Mouse (Mus musculus): ENCODE results near the gene Cnksr1.

Gene Cnksr1

GRCm38 (mm10) chr4:134252131-134252910, 14.1 kb upstream of the Cnksr1 start:
- no peak for DNase-seq

DNA sequence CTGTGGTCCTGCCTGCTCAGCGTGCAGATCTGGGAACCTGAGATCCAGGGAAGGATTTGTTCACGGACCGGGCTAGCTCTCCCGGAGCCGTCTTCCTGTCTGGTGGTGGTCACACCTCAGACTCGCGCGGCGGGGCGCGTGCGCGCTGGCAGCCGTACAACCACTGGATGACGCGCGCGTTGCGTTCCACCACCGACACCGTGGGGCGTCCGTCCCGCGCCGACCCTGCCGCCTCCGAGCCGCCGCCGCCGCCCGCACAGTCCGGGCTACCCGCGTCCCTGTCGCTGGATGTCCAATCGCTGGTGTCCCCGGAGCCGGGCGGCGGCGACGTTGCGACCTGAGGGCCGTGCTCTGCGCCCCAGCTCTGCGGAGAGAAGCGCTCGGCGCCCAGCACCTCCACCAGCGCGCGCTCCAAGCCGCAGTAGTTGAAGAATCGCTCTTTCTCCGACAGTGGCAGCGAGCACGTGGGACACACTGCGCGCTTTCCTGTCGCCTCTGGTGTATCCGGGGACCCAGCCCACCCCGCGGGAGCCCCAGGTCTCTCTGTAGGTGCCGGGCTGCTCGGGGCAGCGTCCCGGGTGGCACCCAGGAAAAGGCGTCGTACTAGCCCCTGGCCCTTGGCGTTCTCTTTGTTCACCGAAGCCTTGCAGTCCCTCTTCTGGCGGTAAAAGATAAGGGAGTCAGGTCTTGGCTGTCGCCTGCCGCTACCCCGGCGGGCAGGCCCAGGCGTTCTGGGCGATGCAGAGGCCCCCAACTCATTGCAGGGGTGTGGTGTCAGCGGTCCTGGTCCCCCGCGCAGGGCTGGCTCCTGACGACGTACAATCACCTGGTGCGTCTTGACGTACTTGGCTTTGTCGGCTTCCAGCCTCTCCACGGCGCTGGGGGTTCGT, 13.3 kb upstream of the Cnksr1 start:
- peak; percentile 53 to 59 for DNase-seq

DNA sequence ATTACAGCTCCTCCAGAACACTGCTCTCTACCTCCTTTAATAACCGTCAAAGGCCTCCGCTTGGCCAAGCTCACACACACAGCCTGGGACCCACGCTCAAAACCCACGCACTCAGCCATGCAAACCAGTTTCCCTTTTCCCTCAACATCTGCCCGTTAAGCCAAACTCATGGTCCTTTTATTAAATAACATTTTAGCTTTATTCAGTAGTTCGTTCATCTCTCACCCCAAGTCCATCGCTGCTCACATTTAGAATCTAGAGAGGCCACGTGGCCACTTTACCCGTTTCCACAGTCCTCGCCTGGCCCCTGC, 12.7 kb upstream of the Cnksr1 start:
- DNase-seq, result no peak

GRCm38 (mm10) chr4:134250116-134250929, 12.1 kb upstream of the Cnksr1 start:
- no peak for DNase-seq

DNA sequence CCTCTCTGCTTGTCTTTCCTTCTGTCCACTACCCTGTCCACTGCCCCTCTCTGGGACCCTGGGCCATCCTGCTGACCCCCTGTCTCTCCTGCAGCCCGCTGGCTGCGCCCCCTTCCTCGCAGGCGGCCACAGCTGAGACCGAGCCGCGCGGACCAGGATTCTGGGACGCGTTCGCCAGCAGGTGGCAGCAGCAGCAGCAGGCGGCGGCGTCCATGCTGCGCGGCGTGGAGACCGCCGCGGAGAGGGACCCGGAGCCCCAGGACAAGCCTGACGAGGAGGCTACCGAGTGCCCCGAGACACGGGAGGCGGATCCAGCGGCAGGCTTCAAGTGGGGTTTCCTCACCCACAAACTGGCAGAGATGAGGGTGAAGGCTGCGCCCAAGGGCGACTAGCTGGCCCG, 11.5 kb upstream of the Cnksr1 start:
- DNase-seq, result peak; percentile 74 to 78

- DNase-seq, result peak; percentile 47 to 54
These were observed 8.6 kb upstream of the Cnksr1 start, which contains the start of gene Gm30191 for GRCm38 (mm10) chr4:134246719-134247258. Gene Gm30191 (plus strand): TSS chr4:134246935.

GRCm38 (mm10) chr4:134246256-134246655, 8.1 kb upstream of the Cnksr1 start:
- DNase-seq, result peak; percentile 38 to 39

GRCm38 (mm10) chr4:134245148-134245843, 7.1 kb upstream of the Cnksr1 start, which contains the start of gene Zfp593:
Gene Zfp593 (minus strand): TSS chr4:134245592.
- peak; percentile 98 for DNase-seq

- DNase-seq, result peak in 1 of 2 experiments; percentile 47
These were observed 5.5 kb upstream of the Cnksr1 start, which contains the start of gene E130218I03Rik for GRCm38 (mm10) chr4:134243516-134244250. Gene E130218I03Rik (plus strand): TSS chr4:134243662.

- peak in 1 of 2 experiments; percentile 44 for DNase-seq
These were observed 487 bp upstream of the Cnksr1 start for GRCm38 (mm10) chr4:134238686-134239085.

- no peak for DNase-seq
These were observed 469 bp downstream of the Cnksr1 start for GRCm38 (mm10) chr4:134237582-134238278.

DNA sequence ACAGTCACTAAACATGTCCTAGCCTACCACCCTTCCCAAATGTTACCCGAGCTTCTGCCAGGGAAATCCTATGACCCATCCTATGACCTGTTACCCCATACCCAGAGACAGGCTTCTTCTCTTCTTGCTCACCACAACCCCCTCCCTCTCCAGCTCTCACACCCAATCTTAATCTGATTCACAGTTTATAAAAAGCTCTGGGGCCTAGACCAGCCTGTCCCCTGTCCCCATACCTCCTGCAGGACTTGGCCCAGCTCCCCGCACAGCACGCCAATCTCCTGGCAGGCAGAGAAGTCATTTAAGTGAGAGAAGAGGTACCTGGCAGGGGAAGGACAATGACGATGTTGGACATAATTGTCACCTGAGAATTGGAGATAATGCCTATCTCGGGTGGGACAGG, 3.3 kb downstream of the Cnksr1 start:
- DNase-seq, result no peak

DNA sequence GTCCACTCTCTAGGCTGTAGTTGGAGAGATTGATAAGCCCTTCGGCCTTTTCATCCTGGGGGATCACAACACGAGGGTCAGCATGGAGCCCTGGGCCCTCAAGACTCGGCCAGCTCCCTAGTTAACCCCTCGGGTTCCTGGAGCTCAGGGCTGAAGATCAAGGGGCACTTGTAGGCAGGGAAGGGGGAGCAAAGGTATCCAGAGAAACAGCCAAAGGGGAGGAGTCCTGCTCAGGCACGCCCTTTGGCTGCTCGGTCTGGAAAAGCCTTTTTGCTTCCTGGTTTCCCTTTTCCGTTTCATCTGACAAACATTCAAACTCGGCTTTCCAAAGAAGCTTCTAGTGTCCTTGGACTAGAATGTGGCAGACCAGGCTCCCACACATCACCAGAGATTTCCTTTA, 7.8 kb downstream of the Cnksr1 start:
- DNase-seq, result no peak

DNA sequence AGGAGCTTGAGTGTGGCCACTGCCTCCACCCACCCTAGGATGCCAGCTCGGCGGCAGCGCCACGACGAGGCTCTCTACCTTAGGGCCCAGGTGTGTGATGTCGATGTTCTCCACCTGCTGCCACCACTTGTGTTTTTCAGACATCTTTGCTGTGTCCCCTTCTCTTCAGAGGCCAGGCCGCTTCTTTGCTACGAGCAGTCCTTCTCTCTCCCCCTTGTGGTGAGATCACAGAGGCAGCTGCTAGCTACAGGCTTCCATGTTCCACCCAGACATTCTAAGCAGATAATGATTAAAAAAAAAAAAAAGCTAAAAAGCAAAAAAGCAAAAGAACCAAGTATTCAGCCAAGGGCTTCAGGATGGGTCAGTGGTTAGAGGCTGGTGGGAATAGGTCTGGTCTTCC, 11.0 kb downstream of the Cnksr1 start, which contains the start of gene Catsper4:
Gene Catsper4 (minus strand): TSS at position 190 of the 400 bp plus-strand sequence.
- no peak for DNase-seq

GRCm38 (mm10) chr4:134222793-134223600, 15.2 kb downstream of the Cnksr1 start:
- no peak for DNase-seq

GRCm38 (mm10) chr4:134206488-134207053, 31.6 kb downstream of the Cnksr1 start:
- DNase-seq, result no peak

- no peak for DNase-seq
These were observed 34.8 kb downstream of the Cnksr1 start for GRCm38 (mm10) chr4:134203340-134203896.

- no peak for DNase-seq
These were observed 35.3 kb downstream of the Cnksr1 start, which contains the start of gene Gm7534 for GRCm38 (mm10) chr4:134202904-134203303. Gene Gm7534 (minus strand): TSS chr4:134203004.

- no peak for DNase-seq
These were observed 38.8 kb downstream of the Cnksr1 start for GRCm38 (mm10) chr4:134199371-134199770.
